Mouse (Mus musculus): ENCODE results near the gene Nfia.

DNA sequence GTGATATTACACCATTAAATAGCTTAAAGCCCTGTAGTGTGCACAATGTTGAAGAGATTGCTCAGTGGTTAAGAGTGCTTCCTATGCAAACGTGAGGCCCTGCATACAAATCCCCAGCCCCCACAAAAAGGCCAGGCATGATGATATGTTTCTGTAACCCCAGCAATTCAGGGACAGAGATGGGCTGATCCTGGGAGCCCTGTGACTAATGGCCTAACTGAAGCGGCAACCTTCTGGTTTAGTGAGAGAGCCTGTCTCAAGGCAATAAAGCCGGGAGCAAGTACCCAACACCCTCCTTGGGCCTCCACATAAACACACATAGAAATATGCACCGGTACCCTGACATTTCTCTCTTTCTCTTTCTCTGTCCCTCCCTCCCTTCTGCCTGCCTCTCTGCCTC, 153.1 kb downstream of the Nfia start:
- TF ChIP-seq CTCF (IDR thresholded peaks at IDR 0.05; ENCODE audit: borderline replicate concordance, insufficient read depth, low read length), result no peak
- TF ChIP-seq POLR2A (IDR thresholded peaks at IDR 0.05; ENCODE audit: low read depth, low read length), result no peak

Measured in embryonic fibroblast, embryonic 13.5 days (primary cell).